Mouse (Mus musculus): ENCODE results near the gene Med16. TPM values are rescaled to one million over a fixed set of nuclear protein-coding genes. Genes with fewer than 3 reads are reported as not detected.
A peak's percentile ranks its signal among the peaks of the same experiment; 100 is the strongest.

The Med16 gene
- polyA plus RNA-seq, 1 experiment from 2014 or later, result 56.6 TPM

DNA sequence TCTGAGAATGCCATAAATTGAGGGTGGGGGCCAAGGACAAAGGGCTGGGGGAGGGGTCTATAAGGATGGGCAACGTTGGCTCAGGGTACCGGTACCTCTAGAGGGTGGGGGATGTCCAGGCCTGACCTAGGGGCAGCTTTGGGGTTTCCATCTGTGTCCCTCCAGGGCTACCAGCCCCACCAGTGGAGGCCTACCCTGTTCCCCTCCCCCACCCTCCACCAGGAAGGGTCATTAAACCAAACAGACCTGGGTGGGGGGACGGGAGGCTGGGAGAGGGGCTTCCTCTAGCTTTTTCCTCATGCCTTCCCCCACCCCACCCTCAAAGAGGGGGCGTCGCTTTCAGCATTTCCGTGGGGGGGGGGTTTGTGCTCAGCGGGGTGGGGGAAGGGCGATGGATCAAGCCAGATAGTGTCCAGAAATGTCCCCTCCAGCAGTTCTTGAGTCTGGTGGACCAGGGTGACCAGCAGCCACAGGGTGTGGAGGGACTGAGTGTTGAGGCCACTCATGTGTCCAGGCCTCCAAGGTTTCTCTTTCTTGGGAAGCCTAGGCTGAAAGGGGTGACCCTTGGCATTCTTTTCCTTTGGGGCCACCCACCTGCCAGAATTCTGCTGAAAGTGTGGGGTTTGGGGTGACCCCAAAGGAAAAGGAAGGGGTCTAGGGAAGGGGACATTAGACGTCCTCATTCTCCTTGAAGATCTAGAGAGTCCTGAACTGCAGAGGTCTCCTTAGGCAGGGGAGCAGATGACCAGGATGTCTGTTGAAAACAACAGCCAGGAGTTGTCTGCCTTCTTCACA lies 20.4 kb upstream of the Med16 start:
- WGBS, result 38% methylated on average over 8 of the region's 9 CpGs
- peak overlapping the region; percentile 91 for H3K27ac ChIP-seq (ENCODE audit: low read length)
- peak overlapping the region; percentile 93 for H3K4me2 ChIP-seq (ENCODE audit: low read length)
- H3K9ac ChIP-seq (ENCODE audit: low read depth, low read length), result peak overlapping the region; percentile 65
- H3K27me3 ChIP-seq (ENCODE audit: control insufficient read depth, insufficient read depth, low read depth, low read length), result no peaks in the 10 kb centered on the region
- H3K4me1 ChIP-seq (ENCODE audit: control insufficient read depth, insufficient read depth, low read length), result peaks cover 24% of the 10 kb centered on the region
- no peaks in the 10 kb centered on the region for H3K9me3 ChIP-seq (replicated peaks; ENCODE audit: control insufficient read depth, low read length, poor library complexity, severe bottlenecking)
- peak overlapping the region; percentile 100 for H3K4me3 ChIP-seq (ENCODE audit: low read depth, low read length)
- no peak for ATAC-seq
- H3K36me3 ChIP-seq (ENCODE audit: control insufficient read depth, insufficient read depth, low read length), result peaks cover 9% of the 10 kb centered on the region

DNA sequence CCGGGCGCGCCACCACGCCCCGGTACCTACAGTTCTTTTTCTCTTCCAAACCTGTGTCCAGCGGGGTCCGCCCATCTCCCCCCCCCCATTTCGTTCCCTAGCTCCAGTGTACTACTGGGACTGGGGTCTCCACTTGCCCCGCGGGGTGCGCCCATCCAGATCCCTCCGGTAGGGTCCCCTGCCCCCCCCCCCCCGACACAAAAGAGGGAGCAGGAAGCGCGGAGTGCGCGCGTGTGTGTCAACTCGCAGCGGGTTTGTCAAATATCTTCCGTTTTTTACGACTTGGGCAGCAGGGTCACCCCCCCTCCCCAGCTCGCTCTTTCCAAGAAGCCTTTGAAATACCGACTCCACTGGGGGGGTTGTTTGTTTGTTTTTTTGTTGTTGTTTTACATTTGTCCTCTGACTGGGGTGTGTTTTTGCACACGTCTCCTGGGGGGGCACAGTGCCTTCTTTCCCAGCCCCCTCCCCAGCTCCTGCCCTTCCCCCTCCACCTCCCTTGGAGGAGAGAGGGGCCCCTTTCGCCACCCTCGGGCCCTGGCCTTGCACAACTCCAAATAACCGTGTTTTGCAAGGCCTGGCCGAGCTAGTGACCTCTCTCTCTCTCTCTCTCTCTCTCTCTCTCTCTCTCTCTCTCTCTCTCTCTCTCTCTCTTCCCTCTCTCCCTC lies 19.4 kb upstream of the Med16 start:
- no peaks in the 10 kb centered on the region for H3K9me3 ChIP-seq (replicated peaks; ENCODE audit: control insufficient read depth, low read length, poor library complexity, severe bottlenecking)
- peak overlapping the region; percentile 91 for H3K27ac ChIP-seq (ENCODE audit: low read length)
- ATAC-seq, result no peak
- peak overlapping the region; percentile 90 for H3K9ac ChIP-seq (ENCODE audit: low read depth, low read length)
- H3K4me2 ChIP-seq (ENCODE audit: low read length), result peak overlapping the region; percentile 93
- peak overlapping the region; percentile 100 for H3K4me3 ChIP-seq (ENCODE audit: low read depth, low read length)
- peaks cover 4% of the 10 kb centered on the region; the same call in 1 of the 2 replicates for H3K27me3 ChIP-seq (ENCODE audit: control insufficient read depth, insufficient read depth, low read depth, low read length)
- WGBS, result under 1% methylated on average over 28 of the region's 29 CpGs
- peaks cover 24% of the 10 kb centered on the region for H3K4me1 ChIP-seq (ENCODE audit: control insufficient read depth, insufficient read depth, low read length)
- H3K36me3 ChIP-seq (ENCODE audit: control insufficient read depth, insufficient read depth, low read length), result peaks cover 9% of the 10 kb centered on the region

DNA sequence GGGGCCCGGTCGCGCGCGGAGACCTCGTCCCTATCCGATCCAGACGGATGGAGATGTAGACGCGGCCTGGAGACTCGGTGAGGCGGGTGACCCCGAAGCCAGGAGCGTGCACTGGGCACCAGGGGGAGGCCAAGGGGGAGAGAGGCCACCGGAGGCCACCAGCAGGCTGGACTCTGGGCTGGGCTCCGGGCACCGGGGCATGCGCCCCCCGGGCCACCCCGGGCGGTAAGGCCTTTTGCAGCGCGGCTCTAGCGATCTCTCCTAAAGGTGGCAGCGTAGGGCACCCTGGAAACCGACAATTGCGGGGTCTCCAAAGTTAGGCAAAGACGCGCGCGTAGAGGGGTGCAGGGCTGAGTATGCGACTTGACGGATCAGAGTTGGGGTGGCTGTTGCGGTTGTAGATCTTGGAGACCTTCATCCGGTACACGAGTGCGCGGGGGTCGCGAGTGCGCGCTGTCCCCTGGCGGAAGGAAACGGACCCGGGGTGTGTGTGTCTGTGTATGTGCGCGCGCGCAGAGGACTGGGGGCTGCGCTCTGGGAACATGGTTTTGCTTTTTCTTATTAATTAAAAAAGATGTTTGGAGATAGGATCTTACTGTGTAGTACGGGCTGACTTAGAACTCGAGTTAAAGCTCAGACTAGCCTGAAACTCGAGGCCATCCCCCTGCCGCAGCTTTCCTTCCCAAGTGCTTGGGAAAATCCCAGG lies 18.8 kb upstream of the Med16 start:
- peak; percentile 47 for ATAC-seq
- Histone ChIP-seq H3K4me1 (ENCODE audit: control insufficient read depth, insufficient read depth, low read length) (peaks cover 24% of the 10 kb centered on the region), H3K27me3 (ENCODE audit: control insufficient read depth, insufficient read depth, low read depth, low read length) (peaks cover 11% of the 10 kb centered on the region), H3K36me3 (ENCODE audit: control insufficient read depth, insufficient read depth, low read length) (peaks cover 9% of the 10 kb centered on the region), H3K27ac (ENCODE audit: low read length) (peak overlapping the region; percentile 91), H3K4me3 (ENCODE audit: low read depth, low read length) (peak overlapping the region; percentile 100), H3K9me3 (replicated peaks; ENCODE audit: control insufficient read depth, low read length, poor library complexity, severe bottlenecking) (no peaks in the 10 kb centered on the region), H3K9ac (ENCODE audit: low read depth, low read length) (peak overlapping the region; percentile 90), H3K4me2 (ENCODE audit: low read length) (peak overlapping the region; percentile 93)
- WGBS, result under 1% methylated on average over 54 of the region's 54 CpGs

DNA sequence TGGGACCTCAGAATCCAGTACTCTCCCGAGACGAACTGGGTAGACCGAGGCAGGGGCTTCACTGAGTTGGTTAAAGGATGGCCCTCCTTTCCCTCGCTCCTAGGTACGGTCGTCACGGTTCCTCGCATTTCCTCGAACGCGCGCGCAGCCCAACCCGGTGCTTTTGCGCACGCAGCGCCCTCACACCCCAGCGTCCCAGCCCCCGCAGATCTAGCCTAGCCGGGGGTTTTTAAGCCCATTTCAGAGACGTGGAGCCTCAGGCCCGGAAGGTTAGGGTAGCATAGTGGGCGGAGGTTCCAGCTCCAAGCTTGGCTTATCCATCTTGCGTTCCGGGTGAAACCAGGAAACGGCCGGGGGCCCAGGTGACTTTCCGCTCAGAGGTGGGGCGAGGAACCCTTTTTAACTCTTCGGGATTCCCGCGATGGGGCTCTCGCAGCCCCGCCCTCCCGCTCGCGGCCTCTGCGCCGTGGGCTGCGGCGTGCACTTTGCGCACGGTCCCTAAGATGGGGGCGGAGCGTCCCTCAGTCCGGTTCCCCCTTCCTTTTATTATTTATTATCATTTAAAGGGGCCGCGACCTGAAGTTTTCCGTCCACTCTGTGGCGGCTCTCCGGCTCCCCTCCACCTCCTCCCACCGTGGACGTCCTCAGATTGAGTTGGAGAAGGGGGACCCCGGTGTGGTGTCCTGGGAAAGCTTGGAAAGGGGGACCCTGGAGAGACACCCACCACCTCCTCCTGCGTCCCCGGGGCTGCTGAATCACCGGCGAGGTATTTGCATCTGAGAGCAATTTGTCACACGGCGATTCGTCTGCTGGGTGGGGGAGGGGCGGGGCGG lies 18.0 kb upstream of the Med16 start, which contains the start of gene Arid3a:
Arid3a (plus strand) TSS at position 553 of the 833 bp plus-strand sequence.
- under 1% methylated on average over 62 of the region's 63 CpGs for WGBS

DNA sequence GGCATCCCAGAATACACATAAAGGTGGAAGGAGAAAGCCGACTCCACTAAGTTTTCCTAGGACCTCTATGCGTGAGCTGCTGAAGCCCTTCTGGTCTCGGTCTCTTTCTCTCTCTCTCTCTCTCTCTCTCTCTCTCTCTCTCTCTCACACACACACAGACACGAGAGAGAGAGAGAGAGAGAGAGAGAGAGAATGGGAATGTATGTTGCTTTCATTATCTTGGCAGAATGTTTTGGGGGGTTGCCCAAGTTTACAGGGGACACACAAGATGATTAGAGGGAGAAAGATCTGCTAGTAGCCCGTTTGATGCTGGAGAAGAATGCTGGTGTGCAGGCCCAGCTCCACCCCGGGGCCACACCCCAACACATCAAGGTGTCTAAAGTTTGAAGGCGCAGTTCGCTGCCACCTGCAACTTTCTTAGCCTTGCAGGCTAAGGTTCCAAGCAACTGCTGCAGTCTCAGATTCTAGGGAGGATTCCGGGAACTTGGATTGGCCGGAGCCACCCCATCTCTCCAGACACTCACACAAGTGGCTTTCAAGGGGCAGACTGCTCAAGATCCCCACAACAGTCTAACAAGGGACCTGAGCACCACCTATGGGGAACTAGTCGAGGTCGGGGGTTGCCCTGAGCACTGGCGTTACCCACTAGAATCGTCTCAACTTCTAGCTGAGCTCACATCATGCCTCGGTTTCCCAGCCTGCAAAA lies 17.2 kb upstream of the Med16 start:
- peak overlapping the region; percentile 15; the same call in 1 of the 2 replicates for H3K27ac ChIP-seq (ENCODE audit: low read length)
- 11% methylated on average over 14 of the region's 15 CpGs for WGBS

More for the DNA sequence above, 18.0 kb upstream of the Med16 start, which contains the start of gene Arid3a:
- H3K27me3 ChIP-seq (ENCODE audit: control insufficient read depth, insufficient read depth, low read depth, low read length), result peaks cover 18% of the 10 kb centered on the region
- H3K27ac ChIP-seq (ENCODE audit: low read length), result peak within 1 kb of the TSS; percentile 91
- peak within 1 kb of the TSS; percentile 100 for H3K4me3 ChIP-seq (ENCODE audit: low read depth, low read length)
- ATAC-seq, result peak; percentile 78
- H3K4me1 ChIP-seq (ENCODE audit: control insufficient read depth, insufficient read depth, low read length), result peaks cover 26% of the 10 kb centered on the region
- no peaks in the 10 kb centered on the region for H3K9me3 ChIP-seq (replicated peaks; ENCODE audit: control insufficient read depth, low read length, poor library complexity, severe bottlenecking)
- peak within 1 kb of the TSS; percentile 90 for H3K9ac ChIP-seq (ENCODE audit: low read depth, low read length)
- H3K36me3 ChIP-seq (ENCODE audit: control insufficient read depth, insufficient read depth, low read length), result peaks cover 3% of the 10 kb centered on the region; the same call in 1 of the 2 replicates
- peak within 1 kb of the TSS; percentile 93 for H3K4me2 ChIP-seq (ENCODE audit: low read length)

DNA sequence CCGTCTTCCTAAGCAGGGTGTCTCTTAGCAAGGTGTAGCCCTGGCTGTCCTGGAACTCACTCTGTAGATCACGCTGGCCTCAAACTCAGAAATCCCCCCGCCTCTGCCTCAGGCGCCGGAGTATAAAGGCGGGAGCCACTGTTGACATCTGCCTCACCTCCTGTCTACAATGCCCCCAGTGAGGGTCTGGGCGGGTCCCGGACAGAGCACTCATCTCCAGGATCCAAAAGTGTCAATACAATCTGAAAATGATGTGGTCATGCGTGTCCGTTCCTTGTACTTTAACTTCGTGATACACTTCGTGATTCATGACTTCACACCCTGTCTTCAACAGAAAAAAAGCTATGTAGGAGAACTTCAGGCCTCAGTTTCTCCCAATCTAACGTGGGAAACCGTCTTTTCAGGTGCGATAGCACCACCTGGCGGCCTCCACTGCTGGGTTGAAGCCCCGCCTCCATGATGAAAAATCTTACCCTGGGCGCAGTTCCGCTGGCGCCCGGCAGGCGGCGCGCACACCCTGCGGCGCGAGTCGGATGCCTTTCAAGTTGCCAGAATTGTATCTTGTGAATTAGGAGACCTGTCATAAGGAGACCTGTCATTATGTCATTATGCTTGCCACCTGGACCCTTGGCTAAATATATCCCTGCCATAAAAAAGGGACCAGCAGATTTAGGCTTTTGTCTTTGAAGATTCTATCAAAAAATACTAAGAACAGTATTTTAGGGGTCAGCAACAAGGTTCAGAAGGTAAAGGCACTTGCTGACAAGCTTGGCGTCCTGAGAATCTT lies 16.5 kb upstream of the Med16 start:
- Histone ChIP-seq H3K36me3 (ENCODE audit: control insufficient read depth, insufficient read depth, low read length) (no peaks in the 10 kb centered on the region), H3K27ac (ENCODE audit: low read length) (0 out of 2 replicates have a peak overlapping the region, but pooled peaks have one; percentile 15), H3K9ac (ENCODE audit: low read depth, low read length) (no peak overlapping the region), H3K9me3 (replicated peaks; ENCODE audit: control insufficient read depth, low read length, poor library complexity, severe bottlenecking) (no peaks in the 10 kb centered on the region), H3K4me3 (ENCODE audit: low read depth, low read length) (peak overlapping the region; percentile 3; the same call in 1 of the 2 replicates), H3K27me3 (ENCODE audit: control insufficient read depth, insufficient read depth, low read depth, low read length) (peaks cover 32% of the 10 kb centered on the region), H3K4me2 (ENCODE audit: low read length) (peak overlapping the region; percentile 93), H3K4me1 (ENCODE audit: control insufficient read depth, insufficient read depth, low read length) (peaks cover 37% of the 10 kb centered on the region)
- no peak for ATAC-seq
- 10% methylated on average over 29 of the region's 29 CpGs for WGBS

More for the DNA sequence above, 17.2 kb upstream of the Med16 start:
- Histone ChIP-seq H3K4me2 (ENCODE audit: low read length) (peak overlapping the region; percentile 93), H3K4me3 (ENCODE audit: low read depth, low read length) (peak overlapping the region; percentile 100), H3K9me3 (replicated peaks; ENCODE audit: control insufficient read depth, low read length, poor library complexity, severe bottlenecking) (no peaks in the 10 kb centered on the region), H3K4me1 (ENCODE audit: control insufficient read depth, insufficient read depth, low read length) (peaks cover 31% of the 10 kb centered on the region), H3K36me3 (ENCODE audit: control insufficient read depth, insufficient read depth, low read length) (no peaks in the 10 kb centered on the region), H3K9ac (ENCODE audit: low read depth, low read length) (peak overlapping the region; percentile 90), H3K27me3 (ENCODE audit: control insufficient read depth, insufficient read depth, low read depth, low read length) (peaks cover 25% of the 10 kb centered on the region)
- no peak; the same call in 1 of the 2 replicates for ATAC-seq

DNA sequence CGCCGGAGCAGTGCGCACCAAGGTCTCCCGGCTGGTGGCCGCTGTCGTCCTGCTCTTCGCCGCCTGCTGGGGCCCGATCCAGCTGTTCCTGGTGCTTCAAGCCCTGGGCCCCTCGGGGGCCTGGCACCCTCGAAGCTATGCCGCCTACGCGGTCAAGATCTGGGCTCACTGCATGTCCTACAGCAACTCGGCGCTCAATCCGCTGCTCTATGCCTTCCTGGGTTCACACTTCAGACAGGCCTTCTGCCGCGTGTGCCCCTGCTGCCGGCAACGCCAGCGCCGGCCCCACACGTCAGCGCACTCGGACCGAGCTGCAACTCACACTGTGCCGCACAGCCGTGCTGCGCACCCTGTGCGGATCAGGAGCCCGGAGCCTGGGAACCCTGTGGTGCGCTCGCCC lies 12.8 kb upstream of the Med16 start:
- H3K4me3 ChIP-seq (ENCODE audit: low read depth, low read length), result peak overlapping the region; percentile 36
- H3K27ac ChIP-seq (ENCODE audit: low read length), result no peak overlapping the region
- H3K36me3 ChIP-seq (ENCODE audit: control insufficient read depth, insufficient read depth, low read length), result no peaks in the 10 kb centered on the region
- 1% methylated on average over 34 of the region's 34 CpGs for WGBS
- H3K9ac ChIP-seq (ENCODE audit: low read depth, low read length), result peak overlapping the region; percentile 55
- H3K27me3 ChIP-seq (ENCODE audit: control insufficient read depth, insufficient read depth, low read depth, low read length), result peaks cover 60% of the 10 kb centered on the region
- no peaks in the 10 kb centered on the region for H3K9me3 ChIP-seq (replicated peaks; ENCODE audit: control insufficient read depth, low read length, poor library complexity, severe bottlenecking)
- peaks cover 35% of the 10 kb centered on the region for H3K4me1 ChIP-seq (ENCODE audit: control insufficient read depth, insufficient read depth, low read length)
- H3K4me2 ChIP-seq (ENCODE audit: low read length), result peak overlapping the region; percentile 65
- no peak for ATAC-seq
